Mouse (Mus musculus) hindbrain, embryonic 11.5 days (tissue): ENCODE data around the gene Aacs. TPM values are rescaled to one million over a fixed set of nuclear protein-coding genes. Genes with fewer than 3 reads are reported as not detected.
A peak's percentile ranks its signal among the peaks of the same experiment; 100 is the strongest.

ENCODE experiments used
- ATAC-seq: fragments of 200-750 bp; cut with Nextera tagmentation; 2 replicates; pipeline ENCODE4 v1.8.0; 2017; ENCODE audit warnings: mild to moderate bottlenecking, moderate TSS enrichment, moderate library complexity; ENCODE audit not compliant: low FRiP score
- DNase-seq: peaks from one replicate; pipeline ENCODE4 v3.0.0-alpha.2; 2015; ENCODE audit warnings: low spot score
- H3K27ac ChIP-seq: fragments of 300-500 bp; sonication (generic); 2 replicates; pipeline ENCODE4 v1.5.1; 2014; ENCODE audit warnings: mild to moderate bottlenecking, low read depth, low read length
- H3K27me3 ChIP-seq: fragments of 300-500 bp; sonication (generic); 2 replicates; pipeline ENCODE4 v1.6.1; 2014; ENCODE audit warnings: mild to moderate bottlenecking, low read length, moderate library complexity, mixed read lengths; ENCODE audit not compliant: control insufficient read depth, insufficient read depth
- H3K36me3 ChIP-seq: fragments of 300-500 bp; sonication (generic); 2 replicates; pipeline ENCODE4 v1.6.1; 2014; ENCODE audit warnings: mild to moderate bottlenecking, low read length, moderate library complexity, mixed read lengths; ENCODE audit not compliant: control insufficient read depth, insufficient read depth
- H3K4me1 ChIP-seq: fragments of 300-500 bp; sonication (generic); replicated peaks from 2 replicates; pipeline ENCODE4 v1.6.1; 2014; ENCODE audit warnings: low read length, mixed read lengths; ENCODE audit not compliant: control insufficient read depth, insufficient read depth
- H3K4me2 ChIP-seq: fragments of 300-500 bp; sonication (generic); replicated peaks from 2 replicates; pipeline ENCODE4 v1.6.1; 2014; ENCODE audit warnings: mild to moderate bottlenecking, low read depth, low read length
- H3K4me3 ChIP-seq: fragments of 300-500 bp; sonication (generic); 2 replicates; pipeline ENCODE4 v1.5.1; 2014; ENCODE audit warnings: low read depth, low read length
- H3K9ac ChIP-seq: fragments of 300-500 bp; sonication (generic); 2 replicates; pipeline ENCODE4 v1.6.1; 2014; ENCODE audit warnings: low read depth, low read length
- H3K9me3 ChIP-seq: fragments of 300-500 bp; sonication (generic); 2 replicates; pipeline ENCODE4 v1.6.1; 2016; ENCODE audit warnings: low read length; ENCODE audit not compliant: control insufficient read depth
- WGBS: fragments of 180-500 bp; shearing (Covaris S2); extraction: QIAGEN DNeasy Blood & Tissue Kit; methylation state at CpG from one replicate; pipeline ENCODE4 v1.1.7; 2014; 5-methylcytosine and 5-hydroxymethylcytosine counted together
- polyA plus RNA-seq: library from polyadenylated mRNA; unstranded; fragments of >200 nt; fragmentation: Nextera tagmentation; extraction: Ambion mirVana; gene quantifications from 2 replicates; pipeline ENCODE4 v1.2.1, GENCODE M21; 2014

Aacs gene
- polyA plus RNA-seq, 1 experiment from 2014 or later = 48.6 TPM

DNA sequence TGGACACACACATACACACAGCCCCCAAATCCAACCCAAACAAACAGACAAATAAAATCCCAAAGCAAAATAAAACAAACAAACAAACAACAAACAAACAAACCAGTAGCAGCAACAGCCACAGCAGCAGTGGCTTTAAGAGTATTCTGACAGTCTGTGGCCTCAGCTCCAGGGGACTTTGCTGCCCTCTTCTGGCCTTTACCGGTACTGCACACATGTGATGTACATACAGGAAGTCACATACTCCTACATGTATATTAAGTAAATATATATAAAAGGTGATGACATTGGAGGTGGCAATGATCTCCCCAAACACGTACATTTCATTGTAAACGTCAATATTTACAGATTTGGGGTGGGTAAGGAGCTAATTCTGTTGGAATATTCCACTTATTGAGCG is 50.9 kb downstream of the Aacs start:
- no peak overlapping the region for H3K4me2 ChIP-seq
- H3K9ac ChIP-seq = no peak overlapping the region
- no peaks in the 10 kb centered on the region for H3K36me3 ChIP-seq
- DNase-seq (peak; percentile 47), ATAC-seq (no peak)
- H3K4me3 ChIP-seq = no peak overlapping the region
- no peak overlapping the region for H3K27ac ChIP-seq
- WGBS = 83% methylated on average over 4 of the region's 4 CpGs
- H3K4me1 ChIP-seq = no peaks in the 10 kb centered on the region; the same call in 1 of the 2 replicates
- H3K9me3 ChIP-seq = no peaks in the 10 kb centered on the region
- peaks cover 6% of the 10 kb centered on the region; the same call in 1 of the 2 replicates for H3K27me3 ChIP-seq

GRCm38 (mm10) chr5:125529109-125529508 is 53.5 kb downstream of the Aacs start:
- ATAC-seq (peak; percentile 23; the same call in 1 of the 2 replicates), DNase-seq (peak; percentile 86)
- H3K27me3 ChIP-seq = peaks cover 26% of the 10 kb centered on the region
- H3K9me3 ChIP-seq = no peaks in the 10 kb centered on the region
- H3K36me3 ChIP-seq = no peaks in the 10 kb centered on the region
- H3K27ac ChIP-seq = no peak overlapping the region
- no peak overlapping the region for H3K9ac ChIP-seq
- peaks cover 4% of the 10 kb centered on the region for H3K4me1 ChIP-seq
- H3K4me2 ChIP-seq = no peak overlapping the region
- 8% methylated on average over 5 of the region's 5 CpGs for WGBS
- no peak overlapping the region for H3K4me3 ChIP-seq

DNA sequence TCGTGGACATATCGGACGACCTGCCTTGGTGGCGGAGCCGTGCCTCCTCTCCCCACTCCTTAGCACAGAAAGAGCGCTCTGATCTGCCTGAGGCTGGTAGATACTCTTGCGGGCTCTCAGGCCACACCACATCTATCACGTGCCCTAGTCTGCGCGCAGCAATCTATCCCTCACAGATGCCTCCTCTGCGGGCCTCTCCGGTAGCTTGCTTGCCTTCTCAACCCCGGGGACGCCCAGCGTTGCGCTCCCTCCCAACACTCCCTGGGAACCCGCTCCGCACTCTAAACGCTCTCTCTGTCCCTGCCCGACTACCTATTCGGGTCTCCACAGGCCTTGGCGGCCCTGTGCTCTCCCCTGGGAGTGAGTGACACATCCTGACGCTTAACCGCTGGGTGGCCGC is 56.0 kb downstream of the Aacs start, which contains the start of gene Tmem132b:
Gene Tmem132b, plus strand, starts transcription at position 141 of the 400 bp plus-strand sequence.
- H3K4me2 ChIP-seq = peak within 1 kb of the TSS; percentile 70
- peaks cover 40% of the 10 kb centered on the region for H3K27me3 ChIP-seq
- peak within 1 kb of the TSS; percentile 49 for H3K9ac ChIP-seq
- DNase-seq = peak; percentile 59
- peak within 1 kb of the TSS; percentile 46 for H3K4me3 ChIP-seq
- H3K36me3 ChIP-seq = no peaks in the 10 kb centered on the region
- H3K27ac ChIP-seq = no peak within 1 kb of the TSS
- H3K9me3 ChIP-seq = no peaks in the 10 kb centered on the region
- WGBS = 2% methylated on average over 23 of the region's 25 CpGs
- ATAC-seq = peak; percentile 39
- H3K4me1 ChIP-seq = peaks cover 5% of the 10 kb centered on the region

GRCm38 (mm10) chr5:125532191-125532544 is 56.6 kb downstream of the Aacs start:
- Histone ChIP-seq H3K27ac (no peak overlapping the region), H3K9me3 (no peaks in the 10 kb centered on the region), H3K9ac (peak overlapping the region; percentile 49), H3K4me2 (peak overlapping the region; percentile 70), H3K4me3 (peak overlapping the region; percentile 46), H3K27me3 (peaks cover 40% of the 10 kb centered on the region), H3K4me1 (peaks cover 5% of the 10 kb centered on the region), H3K36me3 (no peaks in the 10 kb centered on the region)
- ATAC-seq (peak; percentile 62), DNase-seq (peak; percentile 81)
- 0% methylated on average over 16 of the region's 30 CpGs for WGBS

DNA sequence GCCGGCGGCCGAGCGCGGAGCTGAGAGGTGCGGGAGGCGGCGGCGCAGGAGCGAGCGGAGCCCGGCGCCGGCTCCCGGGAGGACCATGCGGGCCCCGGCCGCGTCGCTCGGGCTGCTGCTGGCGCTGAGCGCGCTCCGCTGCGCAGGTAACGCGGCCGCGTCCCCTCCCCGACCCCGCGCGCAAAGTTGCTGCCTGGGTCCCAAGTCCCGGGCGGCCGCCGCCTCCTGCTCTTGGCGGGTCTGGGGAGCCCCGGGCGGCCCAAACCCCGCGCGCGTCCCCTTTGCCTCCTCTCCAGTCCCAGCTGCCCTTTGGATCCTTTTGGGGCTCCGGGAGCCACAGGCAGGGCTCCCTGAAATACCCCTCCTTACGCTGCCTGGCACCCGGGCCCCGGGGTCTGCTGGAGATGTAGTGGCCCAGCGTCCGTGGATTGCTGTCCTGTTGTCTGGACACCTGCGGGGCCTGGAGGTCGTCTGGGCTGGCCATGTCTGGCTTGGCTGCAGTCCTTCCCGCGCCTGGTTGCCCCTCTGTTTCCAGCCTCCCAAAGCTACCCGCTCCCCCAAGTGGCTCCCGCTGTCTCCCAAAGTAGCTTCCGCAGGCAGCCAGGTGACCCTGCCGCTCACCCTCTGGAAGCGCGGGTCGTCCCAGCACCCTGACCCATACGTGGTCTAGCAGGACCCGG is 57.1 kb downstream of the Aacs start:
- under 1% methylated on average over 46 of the region's 64 CpGs for WGBS
- Histone ChIP-seq H3K4me3 (peak overlapping the region; percentile 46), H3K36me3 (no peaks in the 10 kb centered on the region), H3K27ac (no peak overlapping the region), H3K27me3 (peaks cover 40% of the 10 kb centered on the region), H3K4me2 (peak overlapping the region; percentile 70), H3K9ac (peak overlapping the region; percentile 49), H3K4me1 (peaks cover 5% of the 10 kb centered on the region), H3K9me3 (no peaks in the 10 kb centered on the region)
- peak; percentile 13; the same call in 1 of the 2 replicates for ATAC-seq
- peak; percentile 45 for DNase-seq

DNA sequence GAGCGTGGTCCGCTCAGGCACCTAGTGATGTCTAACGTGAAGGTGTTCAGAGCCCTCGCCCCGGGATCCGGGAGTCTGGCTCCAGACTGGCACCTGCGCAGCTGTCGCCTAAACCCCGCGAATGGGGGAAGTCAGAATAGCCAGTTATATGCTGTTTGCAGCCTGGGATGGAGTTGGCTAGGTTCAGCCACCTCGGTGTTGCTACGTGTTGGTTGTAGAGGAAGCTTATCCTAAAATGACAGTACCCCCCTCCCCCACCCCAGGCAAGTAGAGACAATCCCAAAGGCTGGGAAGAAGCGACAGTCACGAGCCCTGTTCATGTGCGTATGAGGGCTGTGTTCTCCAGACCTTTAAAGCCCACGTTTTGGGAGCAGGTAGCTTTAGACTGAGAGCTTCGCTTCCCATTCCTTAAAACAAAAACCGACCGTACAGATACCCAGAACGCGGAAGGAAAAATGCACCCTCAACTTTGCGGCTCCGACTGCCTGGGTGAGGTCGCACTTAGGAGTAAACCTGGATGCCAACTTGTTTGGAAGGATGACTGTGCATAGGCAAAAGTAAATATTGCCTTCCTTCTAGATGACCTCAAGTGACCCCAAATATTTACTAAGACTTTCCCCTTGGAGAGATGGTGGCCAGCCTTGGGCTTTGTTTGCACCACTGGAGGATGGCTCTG is 57.7 kb downstream of the Aacs start:
- H3K4me3 ChIP-seq = peak overlapping the region; percentile 46
- no peak overlapping the region; the same call in 1 of the 2 replicates for H3K9ac ChIP-seq
- H3K9me3 ChIP-seq = no peaks in the 10 kb centered on the region
- H3K4me2 ChIP-seq = peak overlapping the region; percentile 70
- H3K4me1 ChIP-seq = peaks cover 5% of the 10 kb centered on the region
- H3K27me3 ChIP-seq = peaks cover 40% of the 10 kb centered on the region
- no peak overlapping the region for H3K27ac ChIP-seq
- H3K36me3 ChIP-seq = no peaks in the 10 kb centered on the region
- 2% methylated on average over 24 of the region's 24 CpGs for WGBS
- DNase-seq = peak; percentile 46
- no peak for ATAC-seq

DNA sequence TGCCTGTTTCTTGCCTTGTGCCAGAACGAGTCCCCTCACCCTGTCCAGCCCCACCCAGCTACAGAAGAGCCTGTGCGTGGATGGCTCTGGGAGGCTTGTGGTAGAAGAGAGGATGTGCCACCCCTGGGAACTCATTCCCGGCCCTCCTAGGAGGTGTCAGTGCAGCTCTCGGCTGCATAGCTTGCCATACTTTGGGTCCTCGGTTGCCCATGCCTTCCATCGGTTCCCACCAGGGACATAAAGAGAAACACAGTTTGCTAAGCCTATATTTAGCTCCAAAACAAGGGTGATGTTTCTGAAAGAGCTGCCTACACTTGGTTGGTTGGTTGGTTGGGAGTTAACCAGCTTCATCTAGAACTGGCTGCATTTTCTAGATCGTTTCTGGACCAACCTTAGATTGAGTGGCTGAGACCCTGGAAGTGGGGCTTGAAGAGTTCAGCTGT is 58.6 kb downstream of the Aacs start:
- no peak for ATAC-seq
- Histone ChIP-seq H3K27me3 (peaks cover 40% of the 10 kb centered on the region), H3K4me1 (peaks cover 5% of the 10 kb centered on the region), H3K36me3 (no peaks in the 10 kb centered on the region), H3K9ac (no peak overlapping the region), H3K27ac (no peak overlapping the region), H3K4me2 (peak overlapping the region; percentile 70), H3K9me3 (no peaks in the 10 kb centered on the region), H3K4me3 (no peak overlapping the region; the same call in 1 of the 2 replicates)
- no peak for DNase-seq
- 6% methylated on average over 7 of the region's 7 CpGs for WGBS

GRCm38 (mm10) chr5:125534611-125535324 is 59.2 kb downstream of the Aacs start:
- H3K27me3 ChIP-seq = peaks cover 40% of the 10 kb centered on the region
- WGBS = under 1% methylated on average over 26 of the region's 26 CpGs
- ATAC-seq = peak; percentile 31

More at GRCm38 (mm10) chr5:125534611-125535324, 59.2 kb downstream of the Aacs start:
- no peaks in the 10 kb centered on the region for H3K9me3 ChIP-seq
- peak overlapping the region; percentile 28 for H3K4me2 ChIP-seq
- no peak overlapping the region for H3K9ac ChIP-seq
- peak; percentile 58 for DNase-seq
- peak overlapping the region; percentile 6; the same call in 1 of the 2 replicates for H3K4me3 ChIP-seq
- no peaks in the 10 kb centered on the region for H3K36me3 ChIP-seq
- H3K27ac ChIP-seq = no peak overlapping the region
- H3K4me1 ChIP-seq = peaks cover 5% of the 10 kb centered on the region
